Mouse (Mus musculus) adrenal gland, adult 2 months (tissue): ENCODE results near the gene Ano10. TPM values are rescaled to one million over a fixed set of nuclear protein-coding genes. Genes with fewer than 3 reads are reported as not detected.

Experiments used
- DNase-seq: peaks from one replicate; pipeline ENCODE4 v3.0.0; 2021
- polyA plus RNA-seq: library from polyadenylated mRNA; depleted of rRNA; stranded (reverse); fragments of >200 nt; gene quantifications from 2 replicates; pipeline ENCODE4 v1.2.3, GENCODE M21; 2012
- total RNA-seq, 2 experiments: library from RNA; stranded (reverse); gene quantifications; 2 replicates each; pipeline ENCODE4 v1.2.3; 2021

The Ano10 gene
- total and polyA plus RNA-seq, 3 experiments: 71.6 to 102 (median 75.6) TPM

DNA sequence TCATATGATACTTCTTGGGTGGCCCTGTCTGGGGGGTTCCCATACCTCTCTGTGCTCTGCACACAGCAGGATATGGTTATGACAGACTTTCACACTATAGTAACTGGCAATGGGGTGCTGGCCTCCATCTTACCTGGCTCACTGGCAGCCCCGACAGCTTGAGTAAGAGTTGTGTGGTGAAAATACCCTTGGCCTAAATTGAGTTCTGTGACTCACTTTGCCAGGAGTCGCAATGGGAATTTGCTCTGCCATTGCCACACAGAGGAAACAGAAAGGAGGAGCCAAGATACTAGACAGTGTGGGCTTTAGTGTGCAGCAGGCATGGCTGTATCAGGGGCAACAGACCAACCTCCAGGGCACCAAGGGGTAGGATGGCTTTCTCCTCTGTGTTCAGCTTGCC, 4.0 kb downstream of the Ano10 start:
- DNase-seq: peak; percentile 74

DNA sequence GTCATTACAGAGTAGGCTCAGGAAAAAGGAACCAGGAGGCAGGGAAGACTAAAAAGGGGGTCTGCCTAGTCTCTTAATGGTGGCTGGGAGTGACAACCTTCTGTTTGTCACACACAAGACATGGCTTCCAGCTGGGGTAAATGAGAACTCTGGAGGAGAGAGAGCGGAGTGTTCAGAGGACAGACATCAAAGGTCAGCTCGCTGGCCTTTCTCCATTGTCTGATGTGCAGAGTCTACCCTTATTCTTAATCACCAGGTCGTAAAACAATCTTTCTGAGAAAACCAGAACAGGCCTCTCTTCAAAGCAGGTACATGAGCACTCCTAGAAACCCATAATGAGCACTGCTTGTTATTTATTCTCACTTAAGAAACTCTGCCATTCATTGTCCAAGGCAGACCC, 5.8 kb downstream of the Ano10 start:
- no peak for DNase-seq

DNA sequence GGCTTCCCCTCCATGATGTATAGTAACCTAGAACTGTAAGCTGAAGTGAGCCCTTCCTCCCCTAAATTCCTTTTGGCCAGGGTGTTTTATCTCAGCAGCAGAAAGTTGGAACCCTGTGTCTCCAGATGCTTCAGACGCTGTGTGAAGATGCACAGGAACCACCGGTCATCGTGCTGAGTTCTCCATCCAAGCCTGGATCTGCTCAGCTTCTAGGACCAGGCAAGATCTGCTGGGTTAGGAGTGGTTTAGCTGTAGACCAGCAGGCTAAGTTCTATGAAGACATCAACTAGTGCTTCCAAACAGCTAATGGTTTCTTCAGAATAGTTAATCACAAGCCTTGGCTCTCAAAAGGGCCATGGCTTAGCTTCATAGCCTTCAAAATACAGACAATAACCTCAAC, 6.7 kb downstream of the Ano10 start:
- DNase-seq: no peak

DNA sequence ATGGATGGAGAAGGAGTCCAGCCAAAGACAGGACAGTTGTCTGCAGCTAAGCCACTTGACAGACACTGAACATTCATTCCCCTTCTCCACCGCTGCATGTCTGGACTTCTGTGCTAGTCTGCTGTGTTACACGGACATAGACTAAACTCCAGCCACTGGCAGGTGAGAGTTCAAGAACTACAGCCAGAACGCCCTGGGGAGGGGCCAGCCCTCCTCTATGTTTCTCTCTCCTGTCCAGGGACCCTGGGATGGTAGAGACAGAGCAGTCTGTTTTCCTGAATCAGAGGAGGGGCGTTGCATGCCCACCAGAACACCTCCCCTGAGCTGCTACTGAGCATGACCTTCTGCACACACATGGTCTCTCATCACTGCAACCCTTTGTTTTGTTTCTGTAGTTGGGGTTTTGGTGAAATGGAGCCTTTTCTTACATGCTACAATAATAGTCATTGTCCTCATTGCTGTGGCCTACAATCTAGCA, 8.4 kb downstream of the Ano10 start:
- DNase-seq: no peak

DNA sequence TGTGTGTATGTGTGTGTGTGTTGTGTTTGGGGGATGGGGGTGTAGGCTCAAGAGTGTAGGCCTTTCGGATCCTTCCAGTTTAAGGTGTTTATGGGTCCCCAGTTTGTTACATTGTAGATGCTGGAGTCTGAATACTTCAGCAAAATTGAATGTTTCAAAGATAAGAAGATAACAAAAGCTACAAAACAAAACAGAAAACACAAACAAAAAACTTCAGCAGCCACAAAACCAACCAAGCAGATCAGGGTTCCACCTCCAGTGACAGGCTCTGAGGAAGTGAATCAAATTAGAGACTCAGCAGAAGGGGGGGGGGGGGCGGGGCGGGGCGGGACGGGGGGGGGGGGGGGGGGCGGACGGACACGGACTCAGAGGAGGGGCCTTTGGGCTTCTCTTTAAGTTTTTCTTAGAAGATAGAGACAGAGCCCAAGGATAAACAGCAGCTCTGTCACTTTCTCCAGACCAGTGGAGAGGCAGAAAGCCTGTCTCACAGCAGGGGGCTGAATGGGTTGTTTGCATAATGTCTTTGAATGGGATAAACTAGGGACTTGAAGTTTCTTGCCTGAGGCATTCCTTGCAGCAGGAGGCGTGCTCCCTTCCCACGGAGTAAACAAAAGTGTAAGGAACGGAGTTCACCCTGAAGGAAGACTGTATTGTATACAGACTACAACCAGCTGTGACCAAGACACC, 8.9 kb downstream of the Ano10 start:
- DNase-seq: no peak

DNA sequence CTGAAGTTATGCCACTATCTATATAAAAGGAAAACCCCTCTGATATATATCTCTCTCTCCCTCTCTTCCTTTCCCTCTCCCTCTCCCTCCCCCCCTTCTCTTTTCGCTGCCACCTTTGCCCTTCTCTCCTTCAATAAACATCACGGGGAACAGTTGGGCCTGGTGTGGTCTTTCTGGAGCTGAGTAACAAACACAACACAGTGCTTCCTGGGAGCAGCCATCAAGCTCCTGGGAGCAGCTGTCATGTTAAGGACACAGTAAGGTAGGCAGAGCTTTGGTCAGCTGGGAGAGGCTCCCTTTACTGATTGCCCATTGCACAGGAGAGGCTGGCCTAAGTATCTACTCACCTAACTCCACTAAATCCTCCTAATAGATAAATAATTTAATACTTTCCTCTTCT, 9.5 kb downstream of the Ano10 start:
- DNase-seq: no peak

DNA sequence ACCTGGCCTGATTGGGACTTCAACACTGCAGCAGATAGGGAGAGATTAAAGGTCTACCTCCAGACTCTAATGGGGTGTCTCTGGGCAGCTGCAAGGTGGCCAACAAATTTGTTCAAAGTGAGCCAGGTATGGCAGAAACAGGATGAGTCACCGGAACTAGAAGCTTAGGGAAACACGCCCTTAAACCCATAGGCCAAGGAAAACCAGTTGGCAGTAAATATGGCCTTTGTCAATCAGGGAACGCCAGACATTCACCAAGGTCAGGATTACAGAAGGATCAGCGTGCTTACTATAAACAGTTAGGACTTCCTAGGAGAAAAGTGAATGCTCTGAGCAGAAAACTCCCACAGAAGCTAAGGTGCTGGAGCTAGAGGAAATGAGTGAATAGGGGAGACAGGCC, 13.2 kb downstream of the Ano10 start:
- DNase-seq: no peak

DNA sequence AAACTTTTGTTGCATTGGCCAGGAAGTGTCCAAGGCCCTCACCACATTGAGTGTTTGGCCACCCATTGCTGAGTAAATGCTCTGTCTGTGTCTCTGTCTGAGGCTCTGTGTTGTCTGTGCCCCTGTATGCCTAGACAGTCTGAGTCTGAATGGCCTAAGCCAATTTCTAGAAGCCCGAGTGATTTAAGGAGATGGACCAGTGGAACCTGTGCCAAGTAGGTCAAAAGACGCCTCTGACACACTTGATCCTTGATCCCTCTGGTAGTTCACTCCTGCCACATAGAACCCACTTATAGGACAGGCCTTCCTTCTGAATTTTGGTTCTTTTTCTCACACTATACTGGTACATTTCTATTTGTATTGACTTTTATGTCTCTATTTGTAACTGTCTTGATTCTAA, 17.6 kb downstream of the Ano10 start:
- DNase-seq: no peak

DNA sequence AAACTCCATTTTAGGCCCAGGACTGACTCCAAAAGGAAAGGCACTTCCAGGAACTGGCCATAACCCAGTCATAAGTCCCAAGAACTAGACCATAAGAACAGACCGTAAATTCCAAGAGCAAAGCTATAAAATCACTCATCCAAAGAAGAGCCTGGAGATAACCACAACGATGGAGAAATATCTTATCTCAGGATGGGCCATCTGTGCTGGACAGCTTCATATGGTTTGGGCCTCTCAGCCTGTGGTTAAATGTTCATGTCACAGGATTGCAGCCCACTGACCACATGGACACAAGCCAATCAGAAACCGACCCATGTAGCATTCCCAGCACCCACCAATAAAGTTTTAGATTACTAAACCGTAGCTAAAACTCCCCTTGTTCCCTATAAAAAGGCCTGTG, 18.1 kb downstream of the Ano10 start:
- no peak for DNase-seq

DNA sequence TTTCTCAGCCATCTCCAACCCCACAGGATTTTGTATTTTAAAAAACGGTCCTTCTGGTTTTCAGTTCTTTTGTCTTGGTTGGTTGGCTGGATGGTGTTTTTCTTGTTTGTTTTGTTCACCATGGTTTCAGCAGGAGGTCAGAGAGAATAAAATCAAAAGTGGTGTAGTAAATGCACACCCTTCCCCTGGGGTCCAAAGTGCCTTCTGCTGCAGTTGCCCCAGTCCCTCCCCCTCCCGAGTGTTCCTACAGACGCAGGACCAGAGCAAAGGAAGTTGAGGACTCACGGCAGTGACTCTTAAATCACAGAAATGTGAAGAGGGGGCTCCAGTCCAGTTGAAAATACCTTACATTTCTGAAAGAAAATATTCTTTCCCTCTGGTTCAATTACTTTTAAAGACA, 19.9 kb downstream of the Ano10 start:
- DNase-seq: no peak

DNA sequence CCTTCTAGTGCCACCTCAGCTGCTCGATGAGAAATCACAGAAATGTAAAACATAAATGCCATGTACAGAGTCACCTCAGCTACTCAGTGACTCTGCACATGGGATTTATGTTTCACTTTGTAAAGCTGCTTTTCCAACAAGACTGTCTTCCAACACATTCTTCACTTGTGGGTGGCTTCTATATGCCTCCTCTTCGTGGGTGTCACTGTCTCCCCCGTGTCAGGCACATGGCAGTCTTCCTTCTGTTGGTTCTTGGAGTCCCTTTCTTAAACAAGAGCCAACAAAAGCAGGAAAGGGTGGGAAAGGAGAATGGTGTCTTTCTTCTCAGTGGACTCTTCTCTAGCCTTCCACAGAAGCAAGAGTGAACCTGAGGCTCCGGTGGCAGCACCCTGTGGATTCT, 20.3 kb downstream of the Ano10 start:
- no peak for DNase-seq

DNA sequence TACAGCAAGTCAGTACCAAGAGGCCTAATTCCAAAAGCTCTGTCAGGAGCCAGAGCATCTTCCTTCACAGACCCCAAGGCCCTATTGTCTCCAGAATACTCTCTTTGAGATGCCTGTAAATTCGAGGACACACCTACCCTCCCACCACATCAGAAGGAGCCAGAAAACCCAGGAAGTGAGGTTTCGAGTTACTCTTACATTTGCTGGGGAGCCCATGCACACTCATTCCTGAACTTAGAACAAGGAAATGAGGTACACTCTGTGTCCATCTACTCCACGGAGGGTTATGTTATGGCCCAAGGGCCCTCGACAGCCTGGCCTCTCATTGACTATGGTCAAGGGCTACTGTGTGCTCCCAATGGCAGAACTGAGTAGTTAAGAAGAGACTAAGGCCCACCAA, 22.4 kb downstream of the Ano10 start:
- no peak for DNase-seq

DNA sequence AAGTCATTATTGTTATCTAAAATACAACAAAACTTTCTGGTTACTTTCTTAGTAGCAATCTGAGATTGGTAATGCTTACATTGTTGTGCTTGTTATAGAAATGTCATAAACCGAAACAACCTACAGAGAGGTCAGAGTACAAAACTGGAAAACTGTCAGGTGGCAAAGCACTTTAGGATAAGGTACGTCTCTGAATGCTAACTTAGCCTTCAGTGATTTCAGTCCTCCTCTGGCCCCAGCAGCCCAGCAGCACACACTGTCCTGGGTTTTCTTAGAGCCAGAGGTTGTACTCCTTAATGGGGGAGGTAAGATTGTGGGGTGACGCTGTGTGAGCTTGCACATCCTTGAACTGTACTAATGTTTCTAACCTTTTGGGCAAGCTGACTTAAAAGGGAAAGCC, 22.9 kb downstream of the Ano10 start:
- no peak for DNase-seq

DNA sequence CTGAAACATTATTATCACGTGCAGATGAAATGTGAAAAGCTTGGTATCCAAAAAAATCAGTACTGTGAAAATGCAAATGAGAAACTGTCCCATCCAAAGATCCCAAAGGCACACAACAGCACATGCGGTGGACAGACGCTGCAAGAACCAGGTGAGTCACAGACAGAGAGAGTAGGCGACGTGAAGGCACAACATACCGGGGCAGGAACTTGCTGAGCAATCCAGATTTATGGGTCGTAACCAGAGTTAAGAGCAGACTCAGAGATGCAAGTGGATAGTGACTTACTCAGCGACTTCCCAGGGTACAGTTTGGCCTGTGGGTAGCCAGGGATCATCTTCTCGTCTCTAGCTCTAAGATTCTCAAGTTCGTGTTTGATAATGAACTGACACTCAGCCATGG, 23.3 kb downstream of the Ano10 start:
- no peak for DNase-seq

DNA sequence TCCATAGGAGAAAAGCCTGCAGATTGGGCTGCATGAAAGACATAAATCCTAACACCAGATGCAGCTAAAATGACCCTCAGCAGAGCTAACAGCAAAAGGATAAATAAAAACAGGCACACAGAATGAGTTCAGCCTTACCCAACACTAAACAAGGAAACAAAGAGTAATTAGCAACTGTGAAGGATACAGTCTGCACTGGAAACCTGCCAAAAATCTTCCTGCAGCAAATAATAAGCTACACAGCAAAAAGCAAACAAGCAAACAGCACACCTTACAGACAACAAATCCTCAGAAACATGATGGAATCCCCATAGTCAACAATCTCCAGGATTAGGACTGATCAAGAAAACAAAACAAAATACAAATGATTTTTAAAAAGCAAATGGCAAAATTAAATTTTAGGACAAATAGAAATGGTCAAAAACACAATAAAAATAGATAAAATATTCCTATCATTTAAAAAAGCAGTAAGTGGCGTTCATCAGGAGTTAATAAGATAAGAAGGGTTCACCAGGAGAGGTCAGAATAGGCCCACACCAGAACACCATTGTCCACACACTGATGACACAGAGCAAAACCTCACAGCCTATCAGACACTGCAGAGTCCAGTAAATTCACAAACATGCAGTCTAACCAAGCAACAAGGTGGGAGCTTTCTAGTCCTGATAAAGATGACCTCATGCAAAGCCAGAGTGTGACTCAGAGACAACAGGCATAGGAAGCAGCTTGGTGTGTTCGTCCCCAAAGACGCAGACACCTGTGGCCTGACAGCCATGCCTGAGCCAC, 24.8 kb downstream of the Ano10 start:
- DNase-seq: no peak

DNA sequence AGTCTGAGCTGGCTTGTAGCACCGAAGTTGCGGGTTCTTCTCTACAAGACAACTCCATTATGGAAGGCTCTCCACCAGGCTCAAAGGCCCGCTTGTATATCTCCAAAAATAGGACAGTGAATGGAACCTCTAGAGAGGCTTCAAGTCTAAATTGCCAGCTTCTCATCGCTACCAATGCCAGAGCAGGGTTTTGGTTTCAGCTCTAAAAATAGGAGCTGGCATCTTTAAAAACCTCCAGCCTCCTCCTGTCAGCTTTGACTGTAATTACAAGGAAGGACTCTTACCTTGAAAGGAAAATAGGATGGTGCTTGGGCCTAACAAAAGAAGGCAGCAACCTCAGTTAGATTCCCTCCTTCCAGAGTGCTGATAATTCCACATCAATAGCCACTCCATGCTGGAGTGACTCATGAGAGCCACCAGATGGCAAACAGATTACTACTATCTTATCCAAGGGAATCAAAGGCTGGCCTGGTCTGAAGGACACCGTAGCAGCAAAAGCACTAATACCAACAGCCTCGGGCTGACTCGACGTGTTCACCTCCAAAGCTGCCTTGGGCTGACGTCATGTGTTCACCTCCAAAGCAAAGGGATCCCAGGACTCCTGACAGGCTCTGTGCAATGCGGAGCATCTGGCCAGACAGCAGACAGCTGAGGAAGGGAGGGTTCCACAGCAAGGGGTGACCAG, 28.6 kb downstream of the Ano10 start:
- DNase-seq: peak; percentile 47

DNA sequence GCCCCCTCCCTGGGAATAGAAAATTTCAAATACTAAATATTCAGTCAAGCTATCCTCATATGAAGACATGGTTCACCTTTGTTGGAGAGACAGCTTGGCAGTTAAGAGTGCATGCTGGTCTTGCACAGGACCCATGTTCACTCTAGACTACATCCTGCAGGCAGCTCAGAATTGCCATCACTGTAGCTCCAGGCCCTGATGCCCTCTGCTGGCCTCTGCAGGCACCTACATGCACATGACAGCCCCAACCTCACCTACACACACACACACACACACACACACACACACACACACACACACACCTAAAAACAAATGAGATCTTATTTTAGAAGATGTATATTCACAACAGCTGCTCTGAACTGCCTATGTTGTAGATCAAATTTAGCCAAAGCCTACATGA, 31.1 kb downstream of the Ano10 start:
- no peak for DNase-seq

DNA sequence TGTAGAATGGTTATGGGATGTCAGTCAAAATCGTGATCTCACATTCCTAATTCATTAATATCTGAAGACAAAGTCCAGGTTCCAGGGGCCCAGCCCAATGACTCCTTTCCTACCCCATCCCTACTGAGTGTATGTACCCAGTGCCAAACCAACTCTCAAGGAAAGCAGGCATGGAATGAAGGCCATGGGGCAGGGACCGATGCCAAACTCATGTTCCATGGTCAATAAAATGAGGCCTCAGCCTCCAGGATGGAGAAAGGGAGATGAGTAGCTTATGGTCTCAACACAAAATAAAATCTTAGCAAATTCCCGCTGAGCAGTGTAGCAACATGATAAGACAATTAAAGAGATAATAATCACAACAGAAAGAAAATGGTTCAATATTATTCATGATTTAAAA, 39.8 kb downstream of the Ano10 start:
- DNase-seq: peak; percentile 68

DNA sequence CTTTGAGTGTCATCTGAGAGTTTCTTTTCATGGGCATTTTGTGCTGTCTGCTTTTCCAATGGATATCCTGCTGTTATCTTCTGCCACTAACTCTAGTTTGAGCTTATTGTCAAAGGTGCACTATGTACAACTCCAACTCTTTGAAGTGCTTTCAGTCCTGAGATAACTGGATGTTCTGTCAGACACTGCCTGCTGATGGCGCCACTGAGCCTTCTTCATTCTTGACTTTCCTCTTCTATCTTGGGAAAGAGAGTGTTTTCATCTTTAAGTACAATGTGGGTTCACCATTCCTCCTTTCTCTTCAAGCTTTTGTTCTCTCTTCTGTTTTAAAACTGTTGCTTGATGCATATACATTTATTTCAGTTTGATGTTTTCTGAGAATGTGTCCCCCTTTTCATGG, 42.1 kb downstream of the Ano10 start:
- DNase-seq: no peak

DNA sequence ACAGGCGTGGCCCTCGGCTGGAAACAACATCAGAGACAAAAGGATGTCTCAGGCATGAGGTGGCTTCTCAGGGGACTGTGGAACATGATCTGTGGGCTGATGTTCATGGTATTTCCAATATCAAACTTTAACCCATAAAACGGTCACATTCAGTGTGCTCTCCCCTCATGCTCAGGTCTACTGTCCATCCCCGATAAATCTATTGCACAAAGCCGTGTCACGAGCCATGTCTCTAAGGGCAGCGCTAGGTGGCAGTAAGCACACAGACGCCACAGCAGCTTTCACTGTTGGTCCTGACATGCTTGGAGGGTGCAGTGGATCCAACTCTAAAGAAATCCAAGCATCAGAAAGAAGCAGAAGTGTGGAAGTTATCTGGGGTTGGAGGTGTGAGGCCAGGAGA, 46.1 kb downstream of the Ano10 start:
- DNase-seq: peak; percentile 53

DNA sequence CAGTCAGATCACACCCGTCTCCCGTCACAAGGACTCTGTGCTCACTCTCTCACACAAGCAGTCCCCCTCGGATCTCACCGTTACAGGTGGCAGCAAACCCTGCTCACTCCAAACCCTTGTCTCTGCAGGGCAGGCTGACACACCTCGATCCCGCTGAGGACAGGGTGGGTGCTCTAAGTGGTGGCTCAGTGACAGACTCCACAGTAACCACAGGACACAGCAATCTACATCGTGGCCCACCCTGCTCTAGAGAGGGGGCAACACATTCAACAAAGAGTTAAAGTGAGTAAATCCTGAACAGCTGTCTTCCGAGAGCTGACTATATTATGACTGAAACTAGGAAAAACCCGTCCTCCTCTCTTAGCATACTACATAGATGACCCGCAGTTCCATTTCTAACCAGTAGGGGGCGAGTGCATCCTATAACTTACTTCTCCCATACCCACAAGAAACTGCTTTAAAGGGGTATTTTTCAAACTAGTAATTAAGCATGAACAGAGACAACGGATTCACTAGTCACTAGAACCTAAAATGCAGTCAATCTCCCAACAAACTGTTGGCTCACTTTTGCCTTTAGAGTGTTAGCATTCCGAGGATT, 46.7 kb downstream of the Ano10 start:
- DNase-seq: peak; percentile 60

DNA sequence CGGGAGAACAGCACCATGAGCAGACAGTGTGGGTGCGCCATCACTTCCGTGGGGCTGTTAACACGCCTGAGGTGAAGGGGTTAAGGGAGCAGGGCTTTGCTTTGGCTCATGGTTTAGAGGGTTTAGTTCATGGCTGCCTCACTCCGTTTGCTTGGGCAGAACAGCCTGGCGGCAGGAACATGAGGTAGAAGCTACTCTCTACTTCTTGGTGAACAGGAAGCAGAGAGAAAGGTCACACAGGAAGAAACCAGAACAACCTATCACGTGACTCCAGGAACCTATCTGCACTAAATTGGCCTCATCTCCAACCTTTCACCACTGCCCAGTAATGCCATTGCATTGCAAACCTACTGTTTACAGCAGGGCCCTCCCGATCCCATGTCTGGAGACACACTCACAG, 48.3 kb downstream of the Ano10 start:
- no peak for DNase-seq

DNA sequence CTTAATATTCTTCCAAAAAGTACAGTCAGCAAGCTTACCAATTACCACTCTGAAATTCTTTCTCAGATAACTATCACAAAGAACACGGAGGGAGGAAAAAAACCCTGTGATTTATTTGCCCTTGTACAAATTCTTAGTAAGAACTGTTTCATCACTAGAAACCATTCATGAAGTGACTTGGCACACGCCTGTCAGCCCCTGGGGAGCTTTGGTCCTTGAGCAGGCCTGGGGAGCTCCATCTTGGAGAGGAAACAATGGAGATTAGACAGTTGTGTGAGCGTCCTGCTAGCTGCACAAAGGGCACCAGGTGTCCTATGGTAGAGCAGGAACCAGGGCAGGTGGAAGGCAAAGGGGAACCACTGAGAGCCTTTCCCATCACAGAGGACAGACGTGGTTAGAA, 48.8 kb downstream of the Ano10 start:
- peak; percentile 59 for DNase-seq
